Mouse (Mus musculus) megakaryocyte, adult 5-6 weeks (primary cell): Measurements from ENCODE around the gene Gpc4. TPM values are rescaled to one million over a fixed set of nuclear protein-coding genes. Genes with fewer than 3 reads are reported as not detected.

Experiments
- ATAC-seq: 2 replicates; pipeline ENCODE4 v1.8.0; 2016; ENCODE audit warnings: mild to moderate bottlenecking, inconsistent platforms; ENCODE audit not compliant: poor library complexity, severe bottlenecking
- total RNA-seq, 2 experiments: library from RNA; stranded (forward) in 1 of 2; stranded (reverse) in 1 of 2; fragments of 153-499, 151-499 nt in 1 of 2; fragments of 221-1000, 200-1000 nt in 1 of 2; gene quantifications; 2 replicates each; pipeline versions ENCODE4 v1.2.3 to v1.2.4; 2015 to 2017

Gene Gpc4
- total RNA-seq (2015) (1.0 and 1.9 TPM in 2 replicates), total RNA-seq (2017) (0.37 and 0.40 TPM in 2 replicates)

GRCm38 (mm10) chrX:52164738-52165554 lies at the start of gene Gpc4:
Gene Gpc4, minus strand, starts transcription at chrX:52165252.
- peak; percentile 47; the same call in 1 of the 2 replicates for ATAC-seq

GRCm38 (mm10) chrX:52212846-52213245 lies 47.8 kb upstream of the Gpc4 start:
- ATAC-seq = no peak

- no peak for ATAC-seq
Observed at GRCm38 (mm10) chrX:52199836-52200235, 34.8 kb upstream of the Gpc4 start.

GRCm38 (mm10) chrX:52193311-52193968 lies 28.4 kb upstream of the Gpc4 start:
- ATAC-seq = no peak

GRCm38 (mm10) chrX:52189094-52189493 lies 24.0 kb upstream of the Gpc4 start:
- ATAC-seq = no peak

- no peak for ATAC-seq
Observed at GRCm38 (mm10) chrX:52183551-52184442, 18.7 kb upstream of the Gpc4 start.

GRCm38 (mm10) chrX:52181401-52181800 lies 16.3 kb upstream of the Gpc4 start:
- no peak for ATAC-seq

GRCm38 (mm10) chrX:52177067-52177466 lies 12.0 kb upstream of the Gpc4 start:
- ATAC-seq = peak; percentile 24; the same call in 1 of the 2 replicates

- no peak for ATAC-seq
Observed at GRCm38 (mm10) chrX:52167519-52168244, 2.6 kb upstream of the Gpc4 start.

GRCm38 (mm10) chrX:52165555-52165938 lies 495 bp upstream of the Gpc4 start:
- no peak for ATAC-seq

GRCm38 (mm10) chrX:52164134-52164737 lies 816 bp downstream of the Gpc4 start:
- no peak for ATAC-seq

GRCm38 (mm10) chrX:52163418-52164133 lies 1.5 kb downstream of the Gpc4 start:
- ATAC-seq = no peak

- ATAC-seq = no peak
Observed at GRCm38 (mm10) chrX:52162756-52163155, 2.3 kb downstream of the Gpc4 start.

GRCm38 (mm10) chrX:52162206-52162605 lies 2.8 kb downstream of the Gpc4 start:
- no peak for ATAC-seq

GRCm38 (mm10) chrX:52159621-52160020 lies 5.4 kb downstream of the Gpc4 start:
- ATAC-seq = no peak

- ATAC-seq = no peak
Observed at GRCm38 (mm10) chrX:52155408-52155953, 9.6 kb downstream of the Gpc4 start.

- ATAC-seq = no peak
Observed at GRCm38 (mm10) chrX:52154821-52155220, 10.2 kb downstream of the Gpc4 start.

- ATAC-seq = no peak
Observed at GRCm38 (mm10) chrX:52153451-52153850, 11.6 kb downstream of the Gpc4 start.

GRCm38 (mm10) chrX:52152961-52153360 lies 12.1 kb downstream of the Gpc4 start:
- ATAC-seq = no peak
